Mouse (Mus musculus): Measurements from ENCODE around the gene P4ha3.

GRCm38 (mm10) chr7:100312716-100313115 lies 27.4 kb downstream of the P4ha3 start:
- TF ChIP-seq CTCF (IDR thresholded peaks at IDR 0.05; ENCODE audit: low read depth, low read length) (no peak), POLR2A (IDR thresholded peaks at IDR 0.05; ENCODE audit: insufficient read depth, low read length) (no peak)

Measured in ES-Bruce4 (cell line).